Mouse (Mus musculus) stomach, postnatal 0 days (tissue): ENCODE measurements at regions not wholly inside any gene's neighbourhood (a gene's known extent, or its start where the extent isn't known, plus 50 kb on each side); places are given as distances from the start of the nearest gene placed in this dataset.

Experiments used
- CTCF ChIP-seq: IDR thresholded peaks from 2 replicates; pipeline ENCODE4 v1.5.1; 2016; ENCODE audit warnings: antibody characterized with exemption, low read depth, mild to moderate bottlenecking, moderate library complexity
- EP300 ChIP-seq: optimal IDR thresholded peaks from 2 replicates; pipeline ENCODE3; 2016; ENCODE audit warnings: antibody characterized with exemption

GRCm38 (mm10) chr8:127752871-127753270, 605.5 kb upstream of the Nrp1 start:
- peak; percentile 39 for TF ChIP-seq CTCF
- no peak for TF ChIP-seq EP300
